Mouse (Mus musculus) limb, embryonic 13.5 days (tissue): ENCODE measurements around the gene Igfbp3. TPM values are rescaled to one million over a fixed set of nuclear protein-coding genes. Genes with fewer than 3 reads are reported as not detected.

Source experiments
- ATAC-seq: fragments of 200-750 bp; cut with Nextera tagmentation; 2 replicates; pipeline ENCODE4 v1.8.0; 2017; ENCODE audit warnings: low read depth, moderate number of reproducible peaks, moderate TSS enrichment; ENCODE audit not compliant: low FRiP score
- H3K27ac ChIP-seq: fragments of 300-500 bp; sonication (generic); 2 replicates; pipeline ENCODE4 v1.5.1; 2015; ENCODE audit warnings: inconsistent platforms, mild to moderate bottlenecking, moderate library complexity
- H3K27me3 ChIP-seq: fragments of 300-500 bp; sonication (generic); 2 replicates; pipeline ENCODE4 v1.6.1; 2015; ENCODE audit warnings: mild to moderate bottlenecking, inconsistent platforms
- H3K36me3 ChIP-seq: fragments of 300-500 bp; sonication (generic); 2 replicates; pipeline ENCODE4 v1.6.1; 2015; ENCODE audit warnings: inconsistent platforms, mild to moderate bottlenecking, moderate library complexity
- H3K4me1 ChIP-seq: fragments of 300-500 bp; sonication (generic); 2 replicates; pipeline ENCODE4 v1.6.1; 2015; ENCODE audit warnings: inconsistent platforms
- H3K4me2 ChIP-seq: fragments of 300-500 bp; sonication (generic); replicated peaks from 2 replicates; pipeline ENCODE4 v1.6.1; 2015; ENCODE audit warnings: inconsistent platforms, mild to moderate bottlenecking, moderate library complexity
- H3K4me3 ChIP-seq: fragments of 300-500 bp; sonication (generic); 2 replicates; pipeline ENCODE4 v1.5.1; 2015; ENCODE audit warnings: moderate library complexity, mild to moderate bottlenecking, inconsistent platforms
- H3K9ac ChIP-seq: fragments of 300-500 bp; sonication (generic); 2 replicates; pipeline ENCODE4 v1.6.1; 2015; ENCODE audit warnings: mild to moderate bottlenecking, inconsistent platforms
- H3K9me3 ChIP-seq: fragments of 300-500 bp; sonication (generic); 2 replicates; pipeline ENCODE4 v1.6.1; 2016; ENCODE audit warnings: inconsistent platforms
- WGBS: fragments of 180-500 bp; shearing (Covaris S2); methylation state at CpG from one replicate; pipeline ENCODE4 v1.1.7; 2015; 5-methylcytosine and 5-hydroxymethylcytosine counted together
- polyA plus RNA-seq: library from polyadenylated mRNA; unstranded; fragments of >200 nt; fragmentation: Nextera tagmentation; extraction: Ambion mirVana; gene quantifications from 2 replicates; pipeline ENCODE4 v1.2.1, GENCODE M21; 2015

The Igfbp3 gene
- polyA plus RNA-seq, 1 experiment from 2014 or later: 164 TPM

- Histone ChIP-seq H3K4me2 (no peak overlapping the region), H3K27ac (no peak overlapping the region), H3K9ac (no peak overlapping the region), H3K27me3 (no peaks in the 10 kb centered on the region), H3K4me3 (no peak overlapping the region), H3K4me1 (no peaks in the 10 kb centered on the region), H3K36me3 (peaks cover 8% of the 10 kb centered on the region), H3K9me3 (no peaks in the 10 kb centered on the region)
- WGBS: 80% methylated on average over 9 of the region's 9 CpGs
- no peak for ATAC-seq
Observed at GRCm38 (mm10) chr11:7203846-7204245, 9.9 kb downstream of the Igfbp3 start.

GRCm38 (mm10) chr11:7202206-7202605, 11.5 kb downstream of the Igfbp3 start:
- H3K27me3 ChIP-seq: no peaks in the 10 kb centered on the region
- H3K4me1 ChIP-seq: no peaks in the 10 kb centered on the region
- no peak for ATAC-seq
- no peaks in the 10 kb centered on the region for H3K9me3 ChIP-seq
- H3K27ac ChIP-seq: no peak overlapping the region
- no peak overlapping the region for H3K9ac ChIP-seq
- H3K4me3 ChIP-seq: no peak overlapping the region
- H3K36me3 ChIP-seq: no peaks in the 10 kb centered on the region
- no peak overlapping the region for H3K4me2 ChIP-seq
- WGBS: 49% methylated on average over 7 of the region's 7 CpGs

GRCm38 (mm10) chr11:7200393-7200783, 13.3 kb downstream of the Igfbp3 start:
- no peak for ATAC-seq
- 81% methylated on average over 9 of the region's 9 CpGs for WGBS
- Histone ChIP-seq H3K9ac (no peak overlapping the region), H3K36me3 (no peaks in the 10 kb centered on the region), H3K9me3 (no peaks in the 10 kb centered on the region), H3K4me3 (no peak overlapping the region), H3K4me1 (no peaks in the 10 kb centered on the region), H3K4me2 (no peak overlapping the region), H3K27ac (no peak overlapping the region), H3K27me3 (no peaks in the 10 kb centered on the region)

- Histone ChIP-seq H3K4me3 (no peak overlapping the region), H3K36me3 (no peaks in the 10 kb centered on the region), H3K27me3 (no peaks in the 10 kb centered on the region), H3K4me1 (no peaks in the 10 kb centered on the region), H3K9me3 (no peaks in the 10 kb centered on the region), H3K9ac (no peak overlapping the region), H3K4me2 (no peak overlapping the region), H3K27ac (no peak overlapping the region)
- WGBS: 53% methylated on average over 14 of the region's 14 CpGs
- no peak for ATAC-seq
Observed at GRCm38 (mm10) chr11:7199736-7200392, 13.9 kb downstream of the Igfbp3 start.

- Histone ChIP-seq H3K9ac (no peak overlapping the region), H3K9me3 (no peaks in the 10 kb centered on the region), H3K27me3 (no peaks in the 10 kb centered on the region), H3K4me1 (no peaks in the 10 kb centered on the region), H3K36me3 (no peaks in the 10 kb centered on the region), H3K27ac (peak overlapping the region; percentile 52; the same call in 1 of the 2 replicates), H3K4me3 (no peak overlapping the region), H3K4me2 (no peak overlapping the region)
- 79% methylated on average over 10 of the region's 10 CpGs for WGBS
- ATAC-seq: 0 out of 2 replicates have a peak, but pooled peaks have one; percentile 3
Observed at GRCm38 (mm10) chr11:7198481-7199256, 15.1 kb downstream of the Igfbp3 start.

- Histone ChIP-seq H3K4me3 (no peak overlapping the region), H3K27ac (peak overlapping the region; percentile 52), H3K4me1 (no peaks in the 10 kb centered on the region), H3K9ac (no peak overlapping the region), H3K4me2 (no peak overlapping the region), H3K36me3 (no peaks in the 10 kb centered on the region), H3K27me3 (no peaks in the 10 kb centered on the region), H3K9me3 (no peaks in the 10 kb centered on the region)
- WGBS: 92% methylated on average over 19 of the region's 19 CpGs
- no peak for ATAC-seq
Observed at GRCm38 (mm10) chr11:7198006-7198405, 15.7 kb downstream of the Igfbp3 start.

- H3K4me3 ChIP-seq: no peak within 1 kb of the TSS
- H3K4me2 ChIP-seq: no peak within 1 kb of the TSS
- H3K9ac ChIP-seq: no peak within 1 kb of the TSS
- no peaks in the 10 kb centered on the region for H3K9me3 ChIP-seq
- peak within 1 kb of the TSS; percentile 52 for H3K27ac ChIP-seq
- no peaks in the 10 kb centered on the region for H3K36me3 ChIP-seq
- no peaks in the 10 kb centered on the region for H3K4me1 ChIP-seq
- no peaks in the 10 kb centered on the region for H3K27me3 ChIP-seq
- ATAC-seq: 0 out of 2 replicates have a peak, but pooled peaks have one; percentile 10
- WGBS: 65% methylated on average over 12 of the region's 12 CpGs
Observed at GRCm38 (mm10) chr11:7197491-7197941, 16.2 kb downstream of the Igfbp3 start, which contains the start of gene Igfbp1. Igfbp1 (plus strand) TSS chr11:7197782.

GRCm38 (mm10) chr11:7195312-7195685, 18.4 kb downstream of the Igfbp3 start:
- Histone ChIP-seq H3K9ac (no peak overlapping the region), H3K4me3 (no peak overlapping the region), H3K4me2 (no peak overlapping the region), H3K27ac (no peak overlapping the region), H3K4me1 (no peaks in the 10 kb centered on the region), H3K9me3 (no peaks in the 10 kb centered on the region), H3K36me3 (no peaks in the 10 kb centered on the region), H3K27me3 (no peaks in the 10 kb centered on the region)
- 80% methylated on average over 4 of the region's 4 CpGs for WGBS
- ATAC-seq: no peak

GRCm38 (mm10) chr11:7194432-7195311, 19.1 kb downstream of the Igfbp3 start:
- no peak overlapping the region for H3K4me3 ChIP-seq
- no peaks in the 10 kb centered on the region for H3K9me3 ChIP-seq
- H3K36me3 ChIP-seq: no peaks in the 10 kb centered on the region
- H3K27ac ChIP-seq: no peak overlapping the region
- no peaks in the 10 kb centered on the region; the same call in 1 of the 2 replicates for H3K4me1 ChIP-seq
- no peak for ATAC-seq
- no peak overlapping the region for H3K9ac ChIP-seq
- no peaks in the 10 kb centered on the region for H3K27me3 ChIP-seq
- 95% methylated on average over 10 of the region's 10 CpGs for WGBS
- H3K4me2 ChIP-seq: no peak overlapping the region

- no peak for ATAC-seq
- 56% methylated on average over 9 of the region's 9 CpGs for WGBS
- Histone ChIP-seq H3K4me3 (no peak overlapping the region), H3K27me3 (no peaks in the 10 kb centered on the region), H3K9ac (no peak overlapping the region), H3K4me2 (no peak overlapping the region), H3K9me3 (no peaks in the 10 kb centered on the region), H3K27ac (no peak overlapping the region), H3K36me3 (no peaks in the 10 kb centered on the region), H3K4me1 (no peaks in the 10 kb centered on the region; the same call in 1 of the 2 replicates)
Observed at GRCm38 (mm10) chr11:7193134-7193533, 20.6 kb downstream of the Igfbp3 start.

GRCm38 (mm10) chr11:7192710-7193109, 21.0 kb downstream of the Igfbp3 start:
- Histone ChIP-seq H3K4me1 (no peaks in the 10 kb centered on the region; the same call in 1 of the 2 replicates), H3K27me3 (no peaks in the 10 kb centered on the region), H3K4me3 (no peak overlapping the region), H3K9me3 (no peaks in the 10 kb centered on the region), H3K4me2 (no peak overlapping the region), H3K36me3 (no peaks in the 10 kb centered on the region), H3K9ac (no peak overlapping the region), H3K27ac (no peak overlapping the region)
- 45% methylated on average over 6 of the region's 6 CpGs for WGBS
- no peak for ATAC-seq

- no peaks in the 10 kb centered on the region for H3K36me3 ChIP-seq
- H3K9me3 ChIP-seq: no peaks in the 10 kb centered on the region
- no peaks in the 10 kb centered on the region for H3K27me3 ChIP-seq
- WGBS: 87% methylated on average over 13 of the region's 13 CpGs
- H3K9ac ChIP-seq: no peak within 1 kb of the TSS
- no peak for ATAC-seq
- no peak within 1 kb of the TSS for H3K4me2 ChIP-seq
- H3K27ac ChIP-seq: no peak within 1 kb of the TSS
- H3K4me1 ChIP-seq: no peaks in the 10 kb centered on the region; the same call in 1 of the 2 replicates
- H3K4me3 ChIP-seq: no peak within 1 kb of the TSS
Observed at GRCm38 (mm10) chr11:7188469-7188868, 25.3 kb downstream of the Igfbp3 start, which contains the start of gene Gm11985. Gm11985 (minus strand) TSS chr11:7188569.
